Mouse (Mus musculus) testis, adult 2 months (tissue): ENCODE data around the gene Tsc1.

Experiments
- CTCF ChIP-seq: fragments of 200-500 bp; IDR thresholded peaks from 2 replicates; pipeline ENCODE4 v1.5.1; 2012; ENCODE audit warnings: low read depth, mild to moderate bottlenecking, inconsistent platforms, low read length, moderate library complexity; ENCODE audit not compliant: control insufficient read depth, insufficient read depth, insufficient replicate concordance
- POLR2A ChIP-seq: fragments of 200-500 bp; IDR thresholded peaks from 2 replicates; pipeline ENCODE4 v1.6.1; 2012; ENCODE audit warnings: low read depth, mild to moderate bottlenecking, inconsistent platforms, low read length, moderate library complexity; ENCODE audit not compliant: control insufficient read depth

DNA sequence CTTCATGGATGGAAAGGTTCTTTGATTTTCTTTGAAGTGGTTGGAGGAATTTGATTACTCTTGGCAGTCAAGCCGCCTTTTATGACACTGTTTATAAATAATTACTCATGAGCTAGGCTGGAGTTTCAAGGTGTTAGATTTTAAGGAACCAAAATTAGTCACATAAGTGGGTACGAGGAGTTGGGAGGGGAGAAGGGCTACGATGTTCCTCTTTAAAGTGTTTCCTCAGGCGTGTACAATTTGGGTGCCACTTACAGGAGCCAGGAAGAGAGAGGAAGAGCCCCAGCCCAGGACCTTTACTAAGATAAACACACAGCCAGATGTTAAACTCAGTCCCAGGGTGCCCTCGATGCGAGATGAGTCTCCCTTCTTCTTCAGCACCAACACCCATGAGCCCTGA is 65.8 kb downstream of the Tsc1 start:
- no peak for TF ChIP-seq CTCF
- no peak for TF ChIP-seq POLR2A
